Mouse (Mus musculus): ENCODE results near the gene Cd80. TPM values are rescaled to one million over a fixed set of nuclear protein-coding genes. Genes with fewer than 3 reads are reported as not detected.

Cd80 gene
- polyA plus RNA-seq, 1 experiment: 1.8 TPM

GRCm38 (mm10) chr16:38519140-38519539, 63.8 kb downstream of the Cd80 start:
- TF ChIP-seq CTCF (IDR thresholded peaks at IDR 0.05; ENCODE audit: extremely low read depth, insufficient read depth, insufficient read length, insufficient replicate concordance) (no peak), POLR2A (IDR thresholded peaks at IDR 0.05; ENCODE audit: low read depth, low read length) (no peak)
- no peak overlapping the region for H3K27ac ChIP-seq (ENCODE audit: insufficient read depth, low read length)
- no peaks in the 10 kb centered on the region; the same call in none of the 2 replicates for H3K4me1 ChIP-seq (ENCODE audit: control insufficient read depth, insufficient read depth, insufficient read length)
- H3K27me3 ChIP-seq (ENCODE audit: control insufficient read depth, insufficient read depth, low read length): no peaks in the 10 kb centered on the region
- peaks cover 7% of the 10 kb centered on the region for H3K36me3 ChIP-seq (ENCODE audit: control insufficient read depth, insufficient read depth, low read length)
- DNase-seq (ENCODE audit: low read depth in 1 of 2, low spot score in 2 of 2): no peak
- H3K4me3 ChIP-seq (ENCODE audit: extremely low read depth, insufficient read depth, insufficient read length): no peak overlapping the region
- WGBS: 96% methylated on average over 2 of the region's 2 CpGs

- Histone ChIP-seq H3K4me1 (ENCODE audit: control insufficient read depth, insufficient read depth, insufficient read length) (no peaks in the 10 kb centered on the region; the same call in none of the 2 replicates), H3K4me3 (ENCODE audit: extremely low read depth, insufficient read depth, insufficient read length) (peak overlapping the region; percentile 22; the same call in 1 of the 2 replicates), H3K27ac (ENCODE audit: insufficient read depth, low read length) (no peak overlapping the region), H3K27me3 (ENCODE audit: control insufficient read depth, insufficient read depth, low read length) (no peaks in the 10 kb centered on the region), H3K36me3 (ENCODE audit: control insufficient read depth, insufficient read depth, low read length) (peaks cover 5% of the 10 kb centered on the region; the same call in 1 of the 2 replicates)
- DNase-seq (ENCODE audit: low read depth in 1 of 2, low spot score in 2 of 2): no peak
- 47% methylated on average over 8 of the region's 8 CpGs for WGBS
- no peak for TF ChIP-seq CTCF (IDR thresholded peaks at IDR 0.05; ENCODE audit: extremely low read depth, insufficient read depth, insufficient read length, insufficient replicate concordance)
- TF ChIP-seq POLR2A (IDR thresholded peaks at IDR 0.05; ENCODE audit: low read depth, low read length): no peak
These were observed 66.0 kb downstream of the Cd80 start for GRCm38 (mm10) chr16:38521211-38521987.

DNA sequence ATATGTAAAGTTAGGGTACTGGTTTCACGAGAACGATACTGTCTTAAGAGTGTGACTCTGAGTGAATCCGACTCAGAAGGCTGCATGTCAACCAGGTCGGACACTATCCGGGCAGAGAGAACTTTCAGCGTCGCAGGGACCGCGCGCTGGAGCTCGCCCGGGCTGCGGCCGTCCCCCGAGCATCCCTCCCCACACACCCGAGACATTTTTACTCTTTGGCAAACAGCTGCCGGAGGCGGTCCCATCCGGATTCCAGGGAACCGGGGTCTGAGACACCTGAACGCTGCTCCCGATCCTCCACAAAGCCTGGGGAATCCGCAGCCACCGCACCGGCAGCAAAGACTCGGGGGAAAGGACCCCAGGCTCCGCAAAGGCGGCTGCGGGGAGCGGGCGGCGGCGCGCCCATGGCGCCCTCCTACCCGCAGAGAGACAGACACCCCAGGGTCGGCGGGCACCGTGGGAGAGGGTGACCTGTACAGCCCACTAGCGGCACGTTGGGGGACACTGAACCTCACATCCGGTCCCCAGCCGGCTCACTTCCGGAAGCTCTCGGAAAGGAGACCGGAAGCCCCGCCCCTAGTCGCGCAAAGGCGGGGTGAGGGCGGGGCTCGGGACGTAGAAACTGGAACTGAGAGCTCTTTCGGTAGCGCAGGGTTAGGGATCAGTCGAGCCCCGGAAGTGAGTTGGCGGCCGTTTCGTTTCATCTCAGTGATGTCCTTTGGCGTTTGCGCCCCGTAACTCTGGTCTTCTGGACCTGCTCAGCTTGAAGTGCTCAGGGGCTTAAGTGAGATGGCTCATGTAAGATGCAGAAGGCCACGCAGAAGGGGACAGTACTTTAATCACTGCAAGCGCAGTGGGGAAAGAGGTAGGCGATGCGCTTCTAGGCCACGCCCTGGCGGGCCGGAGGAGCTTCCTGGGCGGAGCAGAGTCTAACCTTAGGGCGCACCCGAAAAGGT, 67.0 kb downstream of the Cd80 start, which contains the start of gene Timmdc1:
Timmdc1 (minus strand) TSS at position 535 of the 956 bp plus-strand sequence.
- Histone ChIP-seq H3K4me3 (ENCODE audit: extremely low read depth, insufficient read depth, insufficient read length) (peak within 1 kb of the TSS; percentile 97), H3K27ac (ENCODE audit: insufficient read depth, low read length) (peak within 1 kb of the TSS; percentile 99), H3K27me3 (ENCODE audit: control insufficient read depth, insufficient read depth, low read length) (no peaks in the 10 kb centered on the region), H3K36me3 (ENCODE audit: control insufficient read depth, insufficient read depth, low read length) (peaks cover 6% of the 10 kb centered on the region; the same call in 1 of the 2 replicates), H3K4me1 (ENCODE audit: control insufficient read depth, insufficient read depth, insufficient read length) (no peaks in the 10 kb centered on the region; the same call in none of the 2 replicates)
- DNase-seq (ENCODE audit: low read depth in 1 of 2, low spot score in 2 of 2): peak; percentile 94 to 95
- TF ChIP-seq CTCF (IDR thresholded peaks at IDR 0.05; ENCODE audit: extremely low read depth, insufficient read depth, insufficient read length, insufficient replicate concordance): no peak
- TF ChIP-seq POLR2A (IDR thresholded peaks at IDR 0.05; ENCODE audit: low read depth, low read length): peak; percentile 60
- WGBS: under 1% methylated on average over 72 of the region's 73 CpGs

- Histone ChIP-seq H3K4me1 (ENCODE audit: control insufficient read depth, insufficient read depth, insufficient read length) (no peaks in the 10 kb centered on the region; the same call in none of the 2 replicates), H3K36me3 (ENCODE audit: control insufficient read depth, insufficient read depth, low read length) (peaks cover 17% of the 10 kb centered on the region), H3K27me3 (ENCODE audit: control insufficient read depth, insufficient read depth, low read length) (no peaks in the 10 kb centered on the region), H3K4me3 (ENCODE audit: extremely low read depth, insufficient read depth, insufficient read length) (no peak overlapping the region), H3K27ac (ENCODE audit: insufficient read depth, low read length) (no peak overlapping the region)
- TF ChIP-seq CTCF (IDR thresholded peaks at IDR 0.05; ENCODE audit: extremely low read depth, insufficient read depth, insufficient read length, insufficient replicate concordance) (no peak), POLR2A (IDR thresholded peaks at IDR 0.05; ENCODE audit: low read depth, low read length) (no peak)
- 82% methylated on average over 6 of the region's 6 CpGs for WGBS
- DNase-seq (ENCODE audit: low read depth in 1 of 2, low spot score in 2 of 2): no peak
These were observed 70.9 kb downstream of the Cd80 start for GRCm38 (mm10) chr16:38526264-38526663.

- Histone ChIP-seq H3K27me3 (ENCODE audit: control insufficient read depth, insufficient read depth, low read length) (no peaks in the 10 kb centered on the region), H3K36me3 (ENCODE audit: control insufficient read depth, insufficient read depth, low read length) (peaks cover 20% of the 10 kb centered on the region), H3K4me1 (ENCODE audit: control insufficient read depth, insufficient read depth, insufficient read length) (no peaks in the 10 kb centered on the region), H3K4me3 (ENCODE audit: extremely low read depth, insufficient read depth, insufficient read length) (no peak overlapping the region), H3K27ac (ENCODE audit: insufficient read depth, low read length) (no peak overlapping the region)
- TF ChIP-seq CTCF (IDR thresholded peaks at IDR 0.05; ENCODE audit: extremely low read depth, insufficient read depth, insufficient read length, insufficient replicate concordance) (peak; percentile 70; the same call in 1 of the 2 replicates), POLR2A (IDR thresholded peaks at IDR 0.05; ENCODE audit: low read depth, low read length) (no peak)
- peak; percentile 42 to 67 for DNase-seq (ENCODE audit: low read depth in 1 of 2, low spot score in 2 of 2)
- WGBS: 54% methylated on average over 8 of the region's 8 CpGs
These were observed 81.3 kb downstream of the Cd80 start for GRCm38 (mm10) chr16:38536544-38537146.

DNA sequence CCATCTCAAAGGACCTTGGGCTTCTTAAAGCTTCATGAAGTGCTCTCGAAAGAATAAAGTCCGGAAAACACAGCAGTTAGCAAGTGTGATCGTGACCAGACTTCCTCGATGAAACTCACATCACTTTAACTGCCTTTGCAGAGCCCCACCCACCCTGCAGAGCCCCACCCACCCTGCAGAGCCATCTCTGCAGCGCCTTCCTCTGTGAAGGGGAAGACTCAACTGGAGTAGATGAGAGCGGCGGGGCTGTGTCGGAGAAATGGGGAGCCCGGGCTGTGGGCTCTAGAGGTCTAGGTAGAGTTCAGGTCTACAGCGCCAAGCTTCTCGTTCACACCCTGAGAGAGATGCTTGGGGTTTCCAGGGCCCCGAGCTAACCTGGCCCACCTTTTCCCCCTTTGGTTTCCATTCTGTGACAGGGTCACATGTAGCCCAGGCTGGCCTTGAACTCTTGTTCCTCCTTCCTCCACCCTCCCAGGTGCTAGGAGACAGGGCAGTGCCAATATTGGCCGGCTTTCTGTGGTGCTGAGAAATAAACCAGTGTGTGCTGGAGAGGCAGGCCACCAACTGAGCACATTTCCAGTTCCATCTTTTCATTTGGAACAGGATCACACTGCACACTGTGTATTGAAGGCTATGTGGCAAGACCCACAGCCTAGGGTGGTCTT, 83.5 kb downstream of the Cd80 start:
- peaks cover 25% of the 10 kb centered on the region for H3K36me3 ChIP-seq (ENCODE audit: control insufficient read depth, insufficient read depth, low read length)
- no peak overlapping the region for H3K27ac ChIP-seq (ENCODE audit: insufficient read depth, low read length)
- 85% methylated on average over 13 of the region's 13 CpGs for WGBS
- no peak for DNase-seq (ENCODE audit: low read depth in 1 of 2, low spot score in 2 of 2)
- H3K27me3 ChIP-seq (ENCODE audit: control insufficient read depth, insufficient read depth, low read length): no peaks in the 10 kb centered on the region
- H3K4me3 ChIP-seq (ENCODE audit: extremely low read depth, insufficient read depth, insufficient read length): no peak overlapping the region
- H3K4me1 ChIP-seq (ENCODE audit: control insufficient read depth, insufficient read depth, insufficient read length): no peaks in the 10 kb centered on the region
- TF ChIP-seq CTCF (IDR thresholded peaks at IDR 0.05; ENCODE audit: extremely low read depth, insufficient read depth, insufficient read length, insufficient replicate concordance) (no peak), POLR2A (IDR thresholded peaks at IDR 0.05; ENCODE audit: low read depth, low read length) (no peak)

Other genes starting within 250 kb of the Cd80 start
- gene Nr1i2, start 160.7 kb upstream of the Cd80 start, polyA plus RNA-seq (2012; rRNA removed): not detected in 2 replicates
- gene Maats1, start 113.4 kb upstream of the Cd80 start, polyA plus RNA-seq (2012; rRNA removed): 0.04 TPM in 1 of 2 replicates, not detected in the other
- 26.6 and 42.2 TPM in 2 replicates for gene Cox17, start 108.6 kb upstream of the Cd80 start, polyA plus RNA-seq (2012; rRNA removed)
- not detected in 2 replicates for gene Gm21987, start 108.5 kb upstream of the Cd80 start, polyA plus RNA-seq (2012; rRNA removed)
- gene Popdc2, start 93.4 kb upstream of the Cd80 start, polyA plus RNA-seq (2012; rRNA removed): 3.3 and 4.8 TPM in 2 replicates
- gene Pla1a, start 22.4 kb upstream of the Cd80 start, polyA plus RNA-seq (2012; rRNA removed): 0.54 and 0.88 TPM in 2 replicates
- gene Adprh, start 2.9 kb upstream of the Cd80 start, polyA plus RNA-seq (2012; rRNA removed): 39.9 and 47.4 TPM in 2 replicates
- gene Timmdc1, start 67.1 kb downstream of the Cd80 start, polyA plus RNA-seq (2012; rRNA removed): 7.8 and 14.8 TPM in 2 replicates
- 17.9 and 18.2 TPM in 2 replicates for gene Poglut1, start 94.7 kb downstream of the Cd80 start, polyA plus RNA-seq (2012; rRNA removed)
- 37.5 and 38.3 TPM in 2 replicates for gene Tmem39a, start 103.1 kb downstream of the Cd80 start, polyA plus RNA-seq (2012; rRNA removed)

Measured in spleen, adult 2 months (tissue).